Mouse (Mus musculus) heart, embryonic 14.5 days (tissue): ENCODE results near the gene Tmem132b. TPM values are rescaled to one million over a fixed set of nuclear protein-coding genes. Genes with fewer than 3 reads are reported as not detected.

ENCODE experiments used
- ATAC-seq: fragments of 200-750 bp; cut with Nextera tagmentation; 2 replicates; pipeline ENCODE4 v1.8.0; 2017; ENCODE audit warnings: low read depth, moderate TSS enrichment; ENCODE audit not compliant: insufficient number of reproducible peaks, insufficient read depth, low FRiP score
- H3K27ac ChIP-seq, 2 experiments: fragments of 200-500 bp in 1 of 2; fragments of 300-500 bp in 1 of 2; sonication (generic) in 1 of 2; replicated peaks in 1 of 2; 2 replicates each; pipeline ENCODE4 v1.5.1; 2012 to 2014; ENCODE audit warnings: low read depth in 2 of 2, low read length in 2 of 2, control low read depth in 1 of 2, mild to moderate bottlenecking in 1 of 2, mixed read lengths in 1 of 2; ENCODE audit not compliant: control insufficient read depth in 1 of 2, insufficient read depth in 1 of 2
- H3K27me3 ChIP-seq: fragments of 300-500 bp; sonication (generic); 2 replicates; pipeline ENCODE4 v1.6.1; 2014; ENCODE audit warnings: mild to moderate bottlenecking, low read length, control low read depth; ENCODE audit not compliant: control insufficient read depth, insufficient read depth
- H3K36me3 ChIP-seq: fragments of 300-500 bp; sonication (generic); 2 replicates; pipeline ENCODE4 v1.6.1; 2014; ENCODE audit warnings: mild to moderate bottlenecking, control low read depth, low read length, mixed read lengths; ENCODE audit not compliant: control insufficient read depth, insufficient read depth
- H3K4me1 ChIP-seq, 2 experiments: fragments of 200-500 bp in 1 of 2; fragments of 300-500 bp in 1 of 2; sonication (generic) in 1 of 2; 2 replicates each; pipeline ENCODE4 v1.6.1; 2012 to 2014; ENCODE audit warnings: low read length in 2 of 2, control low read depth in 1 of 2, mixed read lengths in 1 of 2; ENCODE audit not compliant: control insufficient read depth in 2 of 2, insufficient read depth in 2 of 2
- H3K4me2 ChIP-seq: fragments of 300-500 bp; sonication (generic); 2 replicates; pipeline ENCODE4 v1.6.1; 2014; ENCODE audit warnings: mild to moderate bottlenecking, low read length
- H3K4me3 ChIP-seq, 2 experiments: fragments of 200-500 bp in 1 of 2; fragments of 300-500 bp in 1 of 2; sonication (generic) in 1 of 2; 2 replicates each; pipeline ENCODE4 v1.5.1; 2012 to 2014; ENCODE audit warnings: low read length in 2 of 2, mild to moderate bottlenecking in 2 of 2, control low read depth in 1 of 2, low read depth in 1 of 2, moderate library complexity in 1 of 2; ENCODE audit not compliant: control insufficient read depth in 1 of 2, insufficient read depth in 1 of 2
- H3K9ac ChIP-seq: fragments of 300-500 bp; sonication (generic); 2 replicates; pipeline ENCODE4 v1.6.1; 2014; ENCODE audit warnings: mild to moderate bottlenecking, low read length
- H3K9me3 ChIP-seq: fragments of 300-500 bp; sonication (generic); 2 replicates; pipeline ENCODE4 v1.6.1; 2016; ENCODE audit warnings: low read length, control low read depth; ENCODE audit not compliant: control insufficient read depth
- WGBS: fragments of 180-500 bp; shearing (Covaris S2); extraction: QIAGEN DNeasy Blood & Tissue Kit; methylation state at CpG from one replicate; pipeline ENCODE4 v1.1.7; 2014; 5-methylcytosine and 5-hydroxymethylcytosine counted together
- polyA plus RNA-seq: library from polyadenylated mRNA; unstranded; fragments of >200 nt; fragmentation: Nextera tagmentation; extraction: Ambion mirVana; gene quantifications from 2 replicates; pipeline ENCODE4 v1.2.1, GENCODE M21; 2014

Tmem132b gene
- polyA plus RNA-seq, 1 experiment from 2014 or later = not detected

- Histone ChIP-seq H3K9me3 (peaks cover 28% of the 10 kb centered on the region; the same call in 1 of the 2 replicates), H3K9ac (no peak overlapping the region), H3K27me3 (no peaks in the 10 kb centered on the region), H3K4me2 (no peak overlapping the region), H3K27ac (no peak overlapping the region), H3K4me3 (no peak overlapping the region), H3K36me3 (no peaks in the 10 kb centered on the region), H3K4me1 (no peaks in the 10 kb centered on the region)
- WGBS = 65% methylated on average over 5 of the region's 5 CpGs
- ATAC-seq = no peak
These were observed 276.3 kb downstream of the Tmem132b start for GRCm38 (mm10) chr5:125807861-125808260.

GRCm38 (mm10) chr5:125829342-125829741 lies 297.8 kb downstream of the Tmem132b start:
- no peak for ATAC-seq
- Histone ChIP-seq H3K27me3 (no peaks in the 10 kb centered on the region), H3K4me2 (no peak overlapping the region), H3K9me3 (peaks cover 6% of the 10 kb centered on the region; the same call in 1 of the 2 replicates), H3K36me3 (no peaks in the 10 kb centered on the region), H3K4me3 (no peak overlapping the region), H3K4me1 (no peaks in the 10 kb centered on the region), H3K27ac (no peak overlapping the region), H3K9ac (no peak overlapping the region)
- 70% methylated on average over 3 of the region's 3 CpGs for WGBS

GRCm38 (mm10) chr5:125835890-125836289 lies 304.3 kb downstream of the Tmem132b start:
- H3K36me3 ChIP-seq = no peaks in the 10 kb centered on the region
- no peaks in the 10 kb centered on the region for H3K27me3 ChIP-seq
- H3K27ac ChIP-seq = no peak overlapping the region
- no peak for ATAC-seq
- peaks cover 9% of the 10 kb centered on the region for H3K9me3 ChIP-seq
- 58% methylated on average over 1 of the region's 1 CpGs for WGBS
- H3K4me1 ChIP-seq = no peaks in the 10 kb centered on the region
- H3K4me2 ChIP-seq = no peak overlapping the region
- H3K4me3 ChIP-seq = no peak overlapping the region
- no peak overlapping the region for H3K9ac ChIP-seq

GRCm38 (mm10) chr5:125836761-125837160 lies 305.2 kb downstream of the Tmem132b start:
- Histone ChIP-seq H3K27ac (no peak overlapping the region), H3K4me2 (no peak overlapping the region), H3K9ac (no peak overlapping the region), H3K9me3 (peaks cover 9% of the 10 kb centered on the region), H3K27me3 (no peaks in the 10 kb centered on the region), H3K4me1 (no peaks in the 10 kb centered on the region), H3K36me3 (no peaks in the 10 kb centered on the region), H3K4me3 (no peak overlapping the region)
- no peak for ATAC-seq
- WGBS = 77% methylated on average over 5 of the region's 5 CpGs

Other genes starting within 250 kb of the Tmem132b start
- gene Scarb1, start 190.7 kb upstream of the Tmem132b start, polyA plus RNA-seq = 59.7 and 61.6 TPM in 2 replicates
- 0.27 and 0.32 TPM in 2 replicates for gene Gm10382, start 142.5 kb upstream of the Tmem132b start, polyA plus RNA-seq
- gene Ubc, start 141.6 kb upstream of the Tmem132b start, polyA plus RNA-seq = 859 and 861 TPM in 2 replicates
- gene Dhx37, start 97.7 kb upstream of the Tmem132b start, polyA plus RNA-seq = 7.2 and 8.2 TPM in 2 replicates
- 34.8 and 36.6 TPM in 2 replicates for gene Bri3bp, start 90.2 kb upstream of the Tmem132b start, polyA plus RNA-seq
- gene Aacs, start 56.0 kb upstream of the Tmem132b start, polyA plus RNA-seq = 9.4 and 9.6 TPM in 2 replicates